Comparison of ENCODE assay signal across 23 mouse cellular contexts in the genomic region with DNA sequence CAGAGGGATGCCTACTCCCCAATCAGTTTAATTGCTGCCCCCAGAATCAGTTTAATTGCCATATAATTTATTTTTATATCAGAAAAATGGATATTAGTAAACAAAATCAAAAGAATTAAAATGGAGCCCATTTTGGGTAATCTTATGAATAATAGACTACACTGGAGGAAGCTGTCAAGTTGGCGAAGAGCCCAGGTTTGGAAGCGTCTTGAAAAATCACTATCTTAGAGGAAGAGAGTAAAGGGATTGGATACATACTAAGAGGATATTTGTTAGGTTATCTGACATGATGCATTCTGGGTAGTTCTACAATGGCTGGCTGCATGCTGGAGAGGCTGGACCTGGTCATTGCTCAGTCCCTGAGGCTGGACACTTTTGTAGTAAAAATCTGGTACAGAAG. TPM values are rescaled to one million over a fixed set of nuclear protein-coding genes. Genes with fewer than 3 reads are reported as not detected.
DNase-seq lines count a peak whose midpoint lies in the region; ATAC-seq and TF ChIP-seq lines count a peak whose summit lies in the region.
"Had no signal": no experiment of that assay in that cellular context is flagged by ENCODE, and none has a peak within 500 bp of the region (broad histone marks: within the 10 kb centered on the region; RNA-seq: fewer than 3 reads in every experiment).

No protein-coding gene starts in this region.

- peak; percentile 53; the same call in 1 of the 2 replicates for ATAC-seq in forebrain, embryonic 13.5 days
- no peak; the same call in 1 of the 2 replicates for ATAC-seq in lung, embryonic 14.5 days (ENCODE audit: insufficient read depth)
- ATAC-seq: hindbrain, embryonic 16.5 days; intestine, embryonic 15.5 days; liver, postnatal 0 days had no signal

- DNase-seq in forebrain, embryonic 10.5 days (ENCODE audit: extremely low spot score, low spot score) = no peak
- peak; percentile 61 for DNase-seq in lung, embryonic 14.5 days
- no peak for DNase-seq in lung, postnatal 14 days
- DNase-seq in MN1 (ENCODE audit: low spot score) = peak; percentile 29
- DNase-seq in brain, embryonic 14.5 days (ENCODE audit: low read depth) = peak; percentile 61
- DNase-seq in embryo, embryonic 11 days = no peak
- DNase-seq: adrenal gland, adult 8-10 months; gastrocnemius, postnatal 10 days; heart, postnatal 4 days; kidney, adult 8-10 months; kidney, postnatal 10 days; liver, postnatal 0 days; lung, postnatal 10 days had no signal

- H3K4me1 ChIP-seq in forebrain, embryonic 13.5 days = no peaks in the 10 kb centered on the region
- H3K4me1 ChIP-seq in forebrain, embryonic 10.5 days = peaks cover 6% of the 10 kb centered on the region; the same call in 1 of the 2 replicates
- H3K4me1 ChIP-seq in lung, embryonic 14.5 days (ENCODE audit: insufficient read depth) = no peaks in the 10 kb centered on the region
- H3K4me1 ChIP-seq: heart, embryonic 10.5 days; intestine, embryonic 15.5 days; limb, embryonic 12.5 days; midbrain, embryonic 12.5 days had no signal

- H3K9me3 ChIP-seq in forebrain, embryonic 13.5 days (replicated peaks) = no peaks in the 10 kb centered on the region
- H3K9me3 ChIP-seq in forebrain, embryonic 10.5 days = no peaks in the 10 kb centered on the region
- H3K9me3 ChIP-seq in lung, embryonic 14.5 days (ENCODE audit: low read depth, low read length) = no peaks in the 10 kb centered on the region
- H3K9me3 ChIP-seq: heart, embryonic 10.5 days; intestine, embryonic 15.5 days; limb, embryonic 12.5 days; midbrain, embryonic 12.5 days had no signal

- H3K4me2 ChIP-seq in forebrain, embryonic 13.5 days = no peak overlapping the region
- H3K4me2 ChIP-seq in lung, embryonic 14.5 days = no peak overlapping the region
- H3K4me2 ChIP-seq: intestine, embryonic 15.5 days; limb, embryonic 12.5 days; liver, embryonic 11.5 days; midbrain, embryonic 12.5 days had no signal

- H3K9ac ChIP-seq in forebrain, embryonic 13.5 days = no peak overlapping the region
- no peak overlapping the region for H3K9ac ChIP-seq in lung, embryonic 14.5 days
- H3K9ac ChIP-seq: intestine, embryonic 15.5 days; limb, embryonic 12.5 days; liver, postnatal 0 days; midbrain, embryonic 12.5 days had no signal

- H3K27ac ChIP-seq in forebrain, embryonic 13.5 days = no peak overlapping the region
- no peak overlapping the region for H3K27ac ChIP-seq in forebrain, embryonic 10.5 days
- H3K27ac ChIP-seq in lung, embryonic 14.5 days (ENCODE audit: low read depth) = no peak overlapping the region
- H3K27ac ChIP-seq: heart, embryonic 10.5 days; intestine, embryonic 15.5 days; limb, embryonic 12.5 days; midbrain, embryonic 12.5 days; stomach, postnatal 0 days had no signal

- H3K36me3 ChIP-seq in forebrain, embryonic 13.5 days (ENCODE audit: poor library complexity, severe bottlenecking) = peaks cover 20% of the 10 kb centered on the region
- H3K36me3 ChIP-seq in forebrain, embryonic 10.5 days (replicated peaks) = peaks cover 10% of the 10 kb centered on the region
- H3K36me3 ChIP-seq in lung, embryonic 14.5 days (ENCODE audit: insufficient read depth) = no peaks in the 10 kb centered on the region
- H3K36me3 ChIP-seq: heart, embryonic 10.5 days; intestine, embryonic 15.5 days; limb, embryonic 12.5 days had no signal

- 86% methylated on average over 2 of the region's 2 CpGs for WGBS in forebrain, embryonic 13.5 days
- 96% methylated on average over 2 of the region's 2 CpGs for WGBS in forebrain, embryonic 10.5 days
- 51% methylated on average over 2 of the region's 2 CpGs for WGBS in lung, embryonic 14.5 days

- H3K4me3 ChIP-seq in forebrain, embryonic 13.5 days = no peak overlapping the region
- no peak overlapping the region for H3K4me3 ChIP-seq in forebrain, embryonic 10.5 days
- no peak overlapping the region for H3K4me3 ChIP-seq in lung, embryonic 14.5 days (ENCODE audit: low read depth, low read length)
- H3K4me3 ChIP-seq: heart, embryonic 10.5 days; intestine, embryonic 15.5 days; limb, embryonic 12.5 days; midbrain, embryonic 12.5 days had no signal

- no peaks in the 10 kb centered on the region for H3K27me3 ChIP-seq in forebrain, embryonic 13.5 days
- H3K27me3 ChIP-seq in forebrain, embryonic 10.5 days (ENCODE audit: poor library complexity, severe bottlenecking) = no peaks in the 10 kb centered on the region
- no peaks in the 10 kb centered on the region for H3K27me3 ChIP-seq in lung, embryonic 14.5 days (ENCODE audit: insufficient read depth, low read length)
- H3K27me3 ChIP-seq: intestine, embryonic 15.5 days; limb, embryonic 12.5 days; midbrain, embryonic 12.5 days had no signal

- no peak for TF ChIP-seq CTCF in lung, embryonic 14.5 days (IDR thresholded peaks at IDR 0.05; ENCODE audit: low read depth)
- TF ChIP-seq CTCF in brain, embryonic 14.5 days (IDR thresholded peaks at IDR 0.05; ENCODE audit: borderline replicate concordance, extremely low read depth, insufficient read depth, insufficient read length) = no peak

- TF ChIP-seq POLR2A in brain, embryonic 14.5 days (IDR thresholded peaks at IDR 0.05; ENCODE audit: borderline replicate concordance, extremely low read depth, insufficient read depth, insufficient read length, poor library complexity, severe bottlenecking) = no peak

RNA-seq across cellular contexts. Expression of a gene that starts 19.8 kb away (rescaled TPM):
- 22.8 and 23.1 TPM in 2 replicates for polyA plus RNA-seq in forebrain, embryonic 13.5 days (2015; fragmentation: Nextera tagmentation; extraction: Ambion mirVana)
- 2.3 and 2.5 TPM in 2 replicates for polyA plus RNA-seq in forebrain, embryonic 10.5 days (2016; fragmentation: Nextera tagmentation; extraction: Ambion mirVana)
- 0.18 and 0.24 TPM in 2 replicates for polyA plus RNA-seq in lung, embryonic 14.5 days (2014; fragmentation: Nextera tagmentation; extraction: Ambion mirVana)
- 55.9 and 70.9 TPM in 2 replicates for polyA plus RNA-seq in brain, embryonic 14.5 days (2012; rRNA removed)
- polyA plus RNA-seq: liver, postnatal 0 days had no signal

RNA-seq across cellular contexts. Expression of a gene that starts 32.5 kb away (rescaled TPM):
- polyA plus RNA-seq in forebrain, embryonic 13.5 days (2015; fragmentation: Nextera tagmentation; extraction: Ambion mirVana) = 13.0 and 19.1 TPM in 2 replicates
- polyA plus RNA-seq in forebrain, embryonic 10.5 days (2016; fragmentation: Nextera tagmentation; extraction: Ambion mirVana) = 0.39 and 1.0 TPM in 2 replicates
- polyA plus RNA-seq in lung, embryonic 14.5 days (2014; fragmentation: Nextera tagmentation; extraction: Ambion mirVana) = not detected in 2 replicates
- 8.7 and 19.1 TPM in 2 replicates for polyA plus RNA-seq in brain, embryonic 14.5 days (2012; rRNA removed)
- polyA plus RNA-seq: heart, embryonic 10.5 days; heart, embryonic 16.5 days; intestine, embryonic 15.5 days; limb, embryonic 12.5 days; liver, embryonic 11.5 days; liver, postnatal 0 days; thymus, postnatal 0 days had no signal

Comparison
In these comparisons a context has a peak if more than half of its experiments do, and no peak if none do; other contexts are left out.
1. DNase-seq: peak in lung, embryonic 14.5 days (single experiment), MN1 (single experiment) and brain, embryonic 14.5 days (single experiment); none in forebrain, embryonic 10.5 days (single experiment), lung, postnatal 14 days (single experiment) and embryo, embryonic 11 days (single experiment).